Mouse (Mus musculus) thymus, adult 2 months (tissue): Measurements from ENCODE around the gene Anapc15-ps. TPM values are rescaled to one million over a fixed set of nuclear protein-coding genes. Genes with fewer than 3 reads are reported as not detected.

Source experiments
- DNase-seq: peaks from one replicate; pipeline ENCODE4 v3.0.0; 2021
- H3K27ac ChIP-seq: fragments of 200-500 bp; 2 replicates; pipeline ENCODE4 v1.5.1; 2012; ENCODE audit warnings: low read length, control low read depth; ENCODE audit not compliant: control insufficient read depth, insufficient read depth
- H3K27me3 ChIP-seq: fragments of 200-500 bp; 2 replicates; pipeline ENCODE4 v1.6.1; 2012; ENCODE audit warnings: mild to moderate bottlenecking, low read length, moderate library complexity, mixed read lengths; ENCODE audit not compliant: control insufficient read depth, insufficient read depth
- H3K36me3 ChIP-seq: fragments of 200-500 bp; 2 replicates; pipeline ENCODE4 v1.6.1; 2012; ENCODE audit warnings: mild to moderate bottlenecking, low read length, moderate library complexity; ENCODE audit not compliant: control insufficient read depth, insufficient read depth
- H3K4me1 ChIP-seq: fragments of 200-500 bp; replicated peaks from 2 replicates; pipeline ENCODE4 v1.6.1; 2012; ENCODE audit warnings: low read length; ENCODE audit not compliant: control insufficient read depth, insufficient read depth
- H3K4me3 ChIP-seq: fragments of 200-500 bp; 2 replicates; pipeline ENCODE4 v1.5.1; 2012; ENCODE audit warnings: mild to moderate bottlenecking, low read length, control low read depth, moderate library complexity; ENCODE audit not compliant: control insufficient read depth, insufficient read depth
- CTCF ChIP-seq: fragments of 200-500 bp; IDR thresholded peaks from 2 replicates; pipeline ENCODE4 v1.5.1; 2012; ENCODE audit warnings: mild to moderate bottlenecking, control low read depth, low read length, moderate library complexity, borderline replicate concordance; ENCODE audit not compliant: control insufficient read depth, poor library complexity, insufficient read depth; ENCODE audit errors: extremely low read depth
- POLR2A ChIP-seq: fragments of 200-500 bp; IDR thresholded peaks from 2 replicates; pipeline ENCODE4 v1.6.1; 2012; ENCODE audit warnings: mild to moderate bottlenecking, low read length, control low read depth, moderate library complexity; ENCODE audit not compliant: control insufficient read depth, poor library complexity, insufficient read depth; ENCODE audit errors: extremely low read depth
- WGBS: fragments of 180-500 bp; shearing (Covaris S2); methylation state at CpG from one replicate; pipeline ENCODE4 v1.1.7; 2018; 5-methylcytosine and 5-hydroxymethylcytosine counted together
- polyA plus RNA-seq: library from polyadenylated mRNA; depleted of rRNA; stranded (reverse); fragments of >200 nt; gene quantifications from 2 replicates; pipeline ENCODE4 v1.2.3, GENCODE M21; 2012

Anapc15-ps gene
- polyA plus RNA-seq, 1 experiment = not detected

DNA sequence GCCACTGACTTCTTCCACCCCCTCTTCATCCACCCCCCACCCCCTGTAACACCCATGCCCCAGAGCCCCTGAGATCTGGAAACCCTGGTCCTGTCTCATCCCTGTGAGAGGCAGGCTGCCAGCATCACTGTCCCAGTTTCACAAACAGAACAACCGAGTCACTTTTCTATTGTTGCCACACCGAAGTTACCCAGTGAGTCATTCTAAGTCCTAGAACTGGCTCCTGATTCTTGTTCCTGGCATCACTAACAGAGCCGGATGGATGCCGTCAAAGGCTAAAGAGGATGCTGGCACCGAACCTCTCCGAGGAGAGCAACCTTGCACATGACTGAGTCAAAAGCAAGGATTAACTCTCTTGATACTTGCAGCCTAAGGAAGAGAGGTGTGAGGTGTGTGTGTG, 31.6 kb upstream of the Anapc15-ps start:
- Histone ChIP-seq H3K4me3 (no peak overlapping the region), H3K36me3 (no peaks in the 10 kb centered on the region), H3K27ac (no peak overlapping the region), H3K27me3 (no peaks in the 10 kb centered on the region), H3K4me1 (peaks cover 11% of the 10 kb centered on the region)
- WGBS = 98% methylated on average over 6 of the region's 6 CpGs
- TF ChIP-seq CTCF (no peak), POLR2A (no peak)
- no peak for DNase-seq

- no peak for DNase-seq
- H3K27ac ChIP-seq = no peak overlapping the region
- 97% methylated on average over 5 of the region's 5 CpGs for WGBS
- no peak for TF ChIP-seq CTCF
- no peak for TF ChIP-seq POLR2A
- no peaks in the 10 kb centered on the region for H3K36me3 ChIP-seq
- peaks cover 9% of the 10 kb centered on the region for H3K4me1 ChIP-seq
- no peak overlapping the region for H3K4me3 ChIP-seq
- no peaks in the 10 kb centered on the region for H3K27me3 ChIP-seq
Measured at GRCm38 (mm10) chr10:95703730-95704129, 30.5 kb upstream of the Anapc15-ps start.

GRCm38 (mm10) chr10:95700422-95700821, 27.2 kb upstream of the Anapc15-ps start:
- Histone ChIP-seq H3K4me3 (no peak overlapping the region), H3K4me1 (no peaks in the 10 kb centered on the region), H3K27me3 (no peaks in the 10 kb centered on the region), H3K36me3 (no peaks in the 10 kb centered on the region), H3K27ac (no peak overlapping the region)
- DNase-seq = no peak
- TF ChIP-seq POLR2A = no peak
- TF ChIP-seq CTCF = no peak
- 95% methylated on average over 4 of the region's 4 CpGs for WGBS

DNA sequence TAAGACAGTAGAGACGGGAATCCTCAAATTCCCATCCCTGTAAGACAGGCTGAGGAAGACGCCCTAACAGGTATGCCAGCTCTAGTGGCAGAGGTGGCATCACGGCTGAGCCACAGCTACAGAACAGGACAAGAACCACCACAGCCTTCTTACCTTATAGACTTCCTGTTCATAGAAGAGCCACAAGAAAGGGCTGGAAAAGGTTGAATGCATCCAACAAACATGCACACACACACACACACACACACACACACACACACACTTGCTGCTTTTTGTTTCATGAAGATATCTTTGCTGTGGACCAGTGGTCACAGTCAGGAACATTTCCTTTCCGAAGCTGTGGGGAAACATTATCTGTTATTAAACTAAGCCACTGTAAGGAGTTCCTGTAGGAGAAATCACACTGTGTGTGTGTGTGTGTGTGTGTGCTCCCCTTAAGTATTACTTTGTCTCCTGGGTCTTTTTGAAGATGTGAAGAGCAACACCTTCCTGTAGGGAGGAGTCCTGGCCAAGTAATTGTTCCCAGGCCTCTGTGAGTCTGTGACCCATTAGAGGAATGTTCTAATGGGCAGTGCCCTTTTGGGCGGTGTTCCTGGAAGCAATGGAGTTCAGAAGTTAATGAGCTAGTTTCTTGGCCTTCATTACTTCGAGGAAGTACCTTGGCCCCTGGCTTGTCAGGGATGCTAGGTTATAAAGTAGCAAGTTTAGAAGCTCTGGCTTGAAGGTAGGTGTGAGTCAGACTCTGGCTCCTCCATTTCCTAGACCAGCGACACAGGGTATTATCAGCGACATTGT, 25.9 kb upstream of the Anapc15-ps start:
- Histone ChIP-seq H3K4me3 (no peak overlapping the region), H3K27me3 (no peaks in the 10 kb centered on the region), H3K27ac (no peak overlapping the region), H3K4me1 (no peaks in the 10 kb centered on the region), H3K36me3 (no peaks in the 10 kb centered on the region)
- TF ChIP-seq CTCF (no peak), POLR2A (no peak)
- no peak for DNase-seq
- WGBS = 68% methylated on average over 8 of the region's 8 CpGs

DNA sequence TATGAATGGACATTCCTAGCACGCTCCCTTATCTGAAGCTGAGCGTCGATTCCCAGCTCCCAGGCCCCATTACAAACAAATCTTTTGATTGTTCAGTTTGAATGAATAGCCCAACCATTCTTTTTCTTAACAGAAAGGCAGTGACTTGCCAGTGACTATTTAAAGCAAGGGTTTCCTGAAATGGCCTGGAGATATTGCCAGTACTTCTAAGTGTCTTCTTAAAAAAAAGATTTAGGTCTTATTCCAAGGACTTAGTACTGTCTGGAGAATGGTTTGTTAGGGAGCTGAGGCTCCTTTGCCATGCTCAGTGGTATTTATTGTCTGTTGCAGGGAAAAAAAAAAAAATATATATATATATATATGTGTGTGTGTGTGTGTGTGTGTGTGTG, 23.0 kb upstream of the Anapc15-ps start:
- TF ChIP-seq CTCF (no peak), POLR2A (no peak)
- H3K27me3 ChIP-seq = no peaks in the 10 kb centered on the region
- H3K4me1 ChIP-seq = peaks cover 11% of the 10 kb centered on the region
- H3K36me3 ChIP-seq = no peaks in the 10 kb centered on the region
- no peak overlapping the region for H3K4me3 ChIP-seq
- WGBS = 93% methylated on average over 3 of the region's 3 CpGs
- DNase-seq = no peak
- no peak overlapping the region for H3K27ac ChIP-seq

DNA sequence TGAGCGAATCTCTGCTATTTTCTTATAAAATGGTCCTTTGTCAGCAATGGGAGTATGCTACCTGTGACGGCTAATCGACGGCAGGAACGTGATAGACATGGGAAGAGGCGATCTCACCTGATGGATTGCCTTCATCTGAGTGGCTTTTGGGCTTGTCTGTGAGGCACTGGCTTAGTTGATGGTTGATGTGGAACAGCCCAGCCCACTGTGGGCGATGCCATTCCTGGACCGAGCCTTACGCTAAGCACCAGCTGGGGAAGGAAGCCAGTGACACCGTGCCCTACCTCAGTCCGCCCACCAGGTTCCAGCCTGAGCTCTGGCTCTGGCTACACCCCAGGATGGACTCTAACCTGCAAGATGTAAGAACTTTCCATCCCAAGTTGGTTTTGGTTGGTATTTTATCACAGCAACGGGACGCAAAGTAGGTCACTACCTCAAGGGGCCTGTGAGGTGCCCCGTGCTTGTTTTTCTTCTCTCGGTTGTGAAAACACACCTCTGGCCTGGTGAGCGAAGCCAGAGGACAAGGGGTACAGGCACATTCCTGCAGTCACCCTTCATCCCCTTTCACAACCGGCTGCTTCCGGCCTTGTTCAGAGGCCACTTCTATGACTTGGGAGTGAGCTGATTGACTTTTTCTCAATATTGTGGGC, 22.5 kb upstream of the Anapc15-ps start:
- H3K27ac ChIP-seq = no peak overlapping the region
- H3K27me3 ChIP-seq = no peaks in the 10 kb centered on the region
- H3K4me1 ChIP-seq = peaks cover 13% of the 10 kb centered on the region
- WGBS = 97% methylated on average over 18 of the region's 18 CpGs
- H3K4me3 ChIP-seq = no peak overlapping the region
- no peak for DNase-seq
- no peak for TF ChIP-seq POLR2A
- no peak for TF ChIP-seq CTCF
- H3K36me3 ChIP-seq = no peaks in the 10 kb centered on the region

GRCm38 (mm10) chr10:95694559-95695251, 21.5 kb upstream of the Anapc15-ps start:
- 91% methylated on average over 12 of the region's 12 CpGs for WGBS
- H3K4me1 ChIP-seq = peaks cover 14% of the 10 kb centered on the region
- TF ChIP-seq POLR2A (no peak), CTCF (no peak)
- H3K27me3 ChIP-seq = no peaks in the 10 kb centered on the region
- DNase-seq = no peak
- H3K27ac ChIP-seq = no peak overlapping the region
- no peak overlapping the region for H3K4me3 ChIP-seq
- no peaks in the 10 kb centered on the region for H3K36me3 ChIP-seq
